Mouse (Mus musculus) brain, embryonic 14.5 days (tissue): ENCODE measurements around the gene Atp6v1b1.

Experiments
- CTCF ChIP-seq: fragments of 200-500 bp; IDR thresholded peaks from 2 replicates; pipeline ENCODE4 v1.5.1; 2012; ENCODE audit warnings: inconsistent platforms, mild to moderate bottlenecking, moderate library complexity, borderline replicate concordance; ENCODE audit not compliant: insufficient read depth, insufficient read length; ENCODE audit errors: extremely low read depth
- POLR2A ChIP-seq: fragments of 200-500 bp; IDR thresholded peaks from 2 replicates; pipeline ENCODE4 v1.6.1; 2012; ENCODE audit warnings: mild to moderate bottlenecking, inconsistent platforms, borderline replicate concordance; ENCODE audit not compliant: poor library complexity, insufficient read depth, insufficient read length, severe bottlenecking; ENCODE audit errors: extremely low read depth

DNA sequence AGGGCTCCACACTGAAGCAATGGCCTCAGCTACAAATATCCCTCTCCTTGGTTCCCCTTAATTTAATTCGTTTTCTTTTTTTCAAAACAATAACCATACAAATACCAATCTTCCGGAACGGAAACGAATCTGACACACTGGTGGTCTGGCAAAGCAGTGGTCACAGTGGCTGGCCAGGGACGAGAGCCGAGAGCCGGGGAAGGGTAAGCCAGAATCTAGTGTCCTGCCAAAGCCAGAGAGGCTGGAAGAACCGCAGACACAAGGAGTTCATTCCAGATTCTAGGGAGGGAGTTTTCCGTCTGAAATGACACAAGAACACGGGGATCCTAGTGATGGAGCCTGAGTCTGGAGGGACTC lies 39.1 kb upstream of the Atp6v1b1 start:
- no peak for TF ChIP-seq CTCF
- no peak for TF ChIP-seq POLR2A
